In the genomic region with DNA sequence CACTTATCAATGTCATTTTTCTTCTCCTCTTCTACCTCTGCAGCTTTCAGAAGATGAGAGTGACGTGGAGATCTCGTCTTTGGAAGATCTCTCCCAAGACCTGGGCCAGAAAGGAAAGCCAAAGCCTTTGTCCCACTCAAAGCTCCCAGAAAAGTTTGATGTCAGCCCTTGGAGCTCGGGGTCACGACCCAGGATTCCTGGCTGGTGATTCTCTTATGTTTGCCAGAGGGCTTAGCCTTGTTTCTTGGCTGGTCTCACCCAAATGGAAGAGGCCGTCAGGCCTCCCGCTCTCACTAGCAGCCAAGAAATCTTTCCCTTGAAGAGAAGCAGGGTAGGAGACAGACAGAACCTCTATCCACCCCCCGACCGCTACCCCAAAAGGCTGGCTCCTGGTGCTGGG, we compare ENCODE assay signal across 16 mouse cellular contexts. TPM values are rescaled to one million over a fixed set of nuclear protein-coding genes. Genes with fewer than 3 reads are reported as not detected.
DNase-seq lines count a peak whose midpoint lies in the region; ATAC-seq lines count a peak whose summit lies in the region.
"Had no signal": no experiment of that assay in that cellular context is flagged by ENCODE, and none has a peak within 500 bp of the region (broad histone marks: within the 10 kb centered on the region; RNA-seq: fewer than 3 reads in every experiment).

No protein-coding gene starts in this region.

- DNase-seq in gastrocnemius, adult 18-20 months (ENCODE audit: low spot score), result peak; percentile 68
- no peak for DNase-seq in gastrocnemius, postnatal 4 days (ENCODE audit: low spot score in 2 of 2)
- DNase-seq in ovary, postnatal 36 days (ENCODE audit: low spot score), result peak; percentile 53
- DNase-seq in ovary, adult 18-20 months (ENCODE audit: low spot score), result no peak
- DNase-seq in heart, postnatal 4 days, result peak; percentile 28
- DNase-seq in right cerebral cortex, adult 2 months (ENCODE audit: low spot score in 2 of 2), result no peak
- DNase-seq: B cell, adult 2 months; cerebellum, postnatal 10 days; right cerebral cortex, adult 18-20 months had no signal

- ATAC-seq in CD4-positive, CD25-positive, alpha-beta regulatory T cell, adult 4 months, result no peak
- no peak for ATAC-seq in megakaryocyte progenitor cell, adult 5-6 weeks (replicated peaks; ENCODE audit: poor library complexity)

RNA-seq across cellular contexts. Expression of gene Dzip1l, which starts 38.3 kb away (rescaled TPM):
- 1 to 10 TPM in 1 of 2 experiments, under 1 TPM in 1; 0.75 to 1.6 TPM for total RNA-seq in gastrocnemius, adult 18-20 months (2021)
- 1 to 10 TPM; 8.3 to 8.9 TPM for total RNA-seq in gastrocnemius, postnatal 4 days (2021)
- total RNA-seq in heart, postnatal 4 days (2021), result 10 to 100 TPM; 13.2 to 16.2 TPM
- not detected for polyA plus RNA-seq in CD4-positive, CD25-positive, alpha-beta regulatory T cell, adult 4 months (2017; shearing (Covaris generic))
- not detected in 2 replicates for total RNA-seq in megakaryocyte progenitor cell, adult 5-6 weeks (2015)
- not detected in 2 replicates for total RNA-seq in megakaryocyte progenitor cell, adult 5-6 weeks (2017)
- total RNA-seq: megakaryocyte, adult 5-6 weeks had no signal

RNA-seq across cellular contexts. Expression of gene Cldn18, which starts 49.5 kb away (rescaled TPM):
- total RNA-seq in gastrocnemius, adult 18-20 months (2021), result not detected
- under 1 TPM in 1 of 2 experiments, not detected in 1; 0.20 TPM for total RNA-seq in gastrocnemius, postnatal 4 days (2021)
- not detected for total RNA-seq in heart, postnatal 4 days (2021)
- not detected for polyA plus RNA-seq in CD4-positive, CD25-positive, alpha-beta regulatory T cell, adult 4 months (2017; shearing (Covaris generic))
- not detected in 2 replicates for total RNA-seq in megakaryocyte progenitor cell, adult 5-6 weeks (2015)
- not detected in 2 replicates for total RNA-seq in megakaryocyte progenitor cell, adult 5-6 weeks (2017)
- total RNA-seq: left cerebral cortex, adult 18-20 months; megakaryocyte, adult 5-6 weeks had no signal
- polyA plus RNA-seq: hindbrain, embryonic 10.5 days; kidney, postnatal 0 days; limb, embryonic 15.5 days had no signal

RNA-seq across cellular contexts. Expression of gene A4gnt, which starts 55.3 kb away (rescaled TPM):
- not detected for total RNA-seq in gastrocnemius, adult 18-20 months (2021)
- total RNA-seq in gastrocnemius, postnatal 4 days (2021), result not detected
- total RNA-seq in heart, postnatal 4 days (2021), result not detected
- polyA plus RNA-seq in CD4-positive, CD25-positive, alpha-beta regulatory T cell, adult 4 months (2017; shearing (Covaris generic)), result not detected
- total RNA-seq in megakaryocyte progenitor cell, adult 5-6 weeks (2015), result not detected in 2 replicates
- total RNA-seq in megakaryocyte progenitor cell, adult 5-6 weeks (2017), result not detected in 2 replicates
- total RNA-seq: megakaryocyte, adult 5-6 weeks had no signal
- polyA plus RNA-seq: hindbrain, embryonic 10.5 days had no signal

Comparison
In these comparisons a context has a peak if more than half of its experiments do, and no peak if none do; other contexts are left out.
1. DNase-seq: peak in gastrocnemius, adult 18-20 months (single experiment), ovary, postnatal 36 days (single experiment) and heart, postnatal 4 days (single experiment); none in gastrocnemius, postnatal 4 days (0 of 2), ovary, adult 18-20 months (single experiment) and right cerebral cortex, adult 2 months (0 of 2).